Mouse (Mus musculus): Measurements from ENCODE around the gene Plcl1.

DNA sequence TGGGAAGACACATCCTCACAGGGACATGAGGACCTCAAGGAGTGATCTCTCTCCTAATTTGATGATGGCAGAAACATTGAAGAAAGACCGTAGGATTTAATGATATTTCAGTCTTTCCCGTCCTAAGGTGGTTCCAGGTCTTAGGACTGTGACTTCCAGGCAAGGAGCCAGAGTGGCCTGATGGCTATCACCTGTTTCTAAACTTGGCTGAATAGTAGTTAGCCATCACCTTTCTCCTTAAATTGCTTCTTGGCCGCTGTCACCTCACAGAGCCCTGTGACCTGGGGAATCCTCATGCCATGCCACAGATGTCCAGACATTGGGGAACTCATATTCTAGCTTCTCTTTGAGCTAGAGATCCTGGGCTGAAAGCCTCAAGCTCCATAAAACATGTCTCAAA is 277.0 kb downstream of the Plcl1 start:
- no peak for TF ChIP-seq CTCF (IDR thresholded peaks at IDR 0.05; ENCODE audit: control insufficient read depth, insufficient read depth, low read length)
- TF ChIP-seq POLR2A (IDR thresholded peaks at IDR 0.05; ENCODE audit: borderline replicate concordance, control insufficient read depth, low read depth, low read length): no peak
